Mouse (Mus musculus): ENCODE measurements around the gene Ahdc1.
A peak's percentile ranks its signal among the peaks of the same experiment; 100 is the strongest.

The Ahdc1 gene

DNA sequence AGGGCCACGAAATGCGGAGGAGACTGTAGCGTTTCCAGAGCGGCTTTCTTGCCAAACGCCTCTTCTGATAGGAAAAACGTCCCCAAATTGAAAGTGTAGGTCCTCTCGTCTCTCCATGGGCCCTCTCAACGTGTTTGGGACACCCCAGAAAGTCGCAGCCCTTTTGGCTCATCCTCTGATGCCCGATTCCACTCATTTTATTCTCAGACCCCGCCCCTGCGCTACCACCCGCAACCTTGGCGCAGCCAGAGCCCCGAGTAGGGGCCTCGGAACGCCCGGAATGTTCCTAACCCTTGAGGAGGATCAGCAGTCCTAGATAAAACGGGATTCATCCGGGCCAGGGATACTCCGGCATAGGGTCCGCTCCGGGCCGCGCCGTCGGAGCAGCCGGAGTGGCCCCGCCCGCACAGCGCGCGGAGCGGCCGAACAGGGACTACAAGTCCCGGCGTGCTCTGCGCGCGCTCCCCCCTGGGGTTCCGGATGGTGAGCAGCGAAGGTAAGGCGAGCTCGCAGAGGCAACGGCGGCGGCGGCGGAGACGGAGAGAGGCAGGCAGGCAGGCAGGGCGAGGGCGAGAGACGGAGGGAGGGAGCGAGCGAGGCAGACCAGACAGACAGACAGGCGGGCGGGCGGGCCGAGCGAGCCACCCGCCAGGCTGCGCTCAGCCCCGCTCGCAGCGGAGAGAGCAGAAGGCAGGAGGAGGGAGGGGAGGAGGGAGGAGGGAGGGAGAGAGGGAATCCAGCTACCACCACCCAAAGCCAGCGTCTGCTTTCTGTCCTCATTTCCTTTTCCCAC is at the start of gene Ahdc1:
TSS of gene Ahdc1 (plus strand) at position 233 of the 793 bp plus-strand sequence.
- peak; percentile 92 to 93 for DNase-seq (ENCODE audit: low spot score in 2 of 2)

DNA sequence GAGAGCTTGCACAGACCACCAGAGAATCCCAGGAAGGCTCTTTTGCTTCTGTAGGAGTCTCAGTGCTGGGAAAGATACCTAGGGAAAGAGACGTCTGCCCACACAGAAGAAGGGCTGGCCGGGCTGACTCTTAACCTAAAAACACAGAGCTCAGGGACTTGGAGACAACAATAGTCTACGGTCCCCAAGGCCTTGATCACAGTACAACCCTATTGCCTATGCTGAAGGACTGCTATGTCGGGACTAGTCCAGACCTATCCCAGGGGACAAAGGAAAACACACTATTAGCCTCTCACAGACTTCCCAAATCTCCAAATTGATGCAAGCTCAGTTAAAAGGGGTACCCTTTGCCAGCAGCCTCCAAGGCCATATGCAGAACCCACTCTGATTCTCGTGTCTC is 49.2 kb upstream of the Ahdc1 start:
- DNase-seq (ENCODE audit: low spot score in 2 of 2), result no peak

DNA sequence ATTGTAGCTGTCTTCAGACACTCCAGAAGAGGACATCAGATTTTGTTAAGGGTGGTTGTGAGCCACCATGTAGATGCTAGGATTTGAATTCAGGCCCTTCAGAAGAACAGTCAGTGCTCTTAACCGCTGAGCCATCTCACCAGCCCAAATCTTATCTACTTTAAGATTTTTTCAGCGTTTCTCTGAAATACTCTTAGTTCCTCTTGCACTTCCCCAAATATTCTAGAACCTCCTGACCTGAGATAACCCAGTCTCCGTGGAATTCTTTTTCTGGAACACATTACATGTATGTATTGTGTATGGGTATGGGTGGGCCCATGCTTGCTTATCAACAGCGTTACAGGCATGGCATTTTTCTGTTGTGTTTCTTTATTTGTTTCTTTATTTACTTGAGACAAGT is 48.4 kb upstream of the Ahdc1 start:
- no peak for DNase-seq (ENCODE audit: low spot score in 2 of 2)

DNA sequence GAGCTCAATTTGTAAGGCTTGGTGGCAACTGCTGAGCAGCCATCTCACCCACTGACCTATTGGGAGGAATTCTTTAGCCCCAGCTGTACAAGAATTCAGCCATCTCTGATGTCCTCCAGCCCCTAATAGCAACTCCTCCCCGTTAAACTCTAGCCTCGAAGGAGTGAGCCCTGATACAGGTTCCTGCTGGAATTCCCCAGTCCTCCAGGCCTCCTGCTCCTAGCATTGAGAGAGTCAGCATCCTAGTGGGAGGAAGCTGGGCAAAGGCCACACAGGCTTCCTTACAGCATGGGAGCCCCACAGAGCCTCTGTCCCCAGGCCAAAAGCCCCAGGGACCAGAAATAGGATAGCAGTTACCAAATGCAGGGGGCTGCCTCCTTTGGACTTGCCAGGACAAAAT is 47.6 kb upstream of the Ahdc1 start:
- DNase-seq (ENCODE audit: low spot score in 2 of 2), result no peak

DNA sequence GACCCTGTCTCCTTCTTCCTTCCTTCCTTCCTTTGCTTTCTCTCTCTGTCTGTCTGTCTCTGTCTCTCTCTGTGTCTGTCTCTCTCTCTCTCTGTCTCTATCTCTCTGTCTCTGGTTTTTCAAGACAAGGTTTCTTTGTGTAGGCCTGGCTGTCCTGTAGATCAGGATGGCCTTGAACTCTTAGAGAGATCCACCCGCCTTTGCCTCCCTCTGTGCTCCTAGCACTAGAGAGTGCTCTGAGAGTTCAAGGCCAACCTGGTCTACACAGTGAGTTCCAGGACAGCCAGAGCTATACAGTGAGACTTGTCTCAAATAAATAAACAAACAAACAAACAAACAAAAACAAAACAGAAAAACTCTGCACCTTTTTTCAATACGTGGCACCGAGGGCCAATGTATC is 47.0 kb upstream of the Ahdc1 start:
- DNase-seq (ENCODE audit: low spot score in 2 of 2), result no peak

DNA sequence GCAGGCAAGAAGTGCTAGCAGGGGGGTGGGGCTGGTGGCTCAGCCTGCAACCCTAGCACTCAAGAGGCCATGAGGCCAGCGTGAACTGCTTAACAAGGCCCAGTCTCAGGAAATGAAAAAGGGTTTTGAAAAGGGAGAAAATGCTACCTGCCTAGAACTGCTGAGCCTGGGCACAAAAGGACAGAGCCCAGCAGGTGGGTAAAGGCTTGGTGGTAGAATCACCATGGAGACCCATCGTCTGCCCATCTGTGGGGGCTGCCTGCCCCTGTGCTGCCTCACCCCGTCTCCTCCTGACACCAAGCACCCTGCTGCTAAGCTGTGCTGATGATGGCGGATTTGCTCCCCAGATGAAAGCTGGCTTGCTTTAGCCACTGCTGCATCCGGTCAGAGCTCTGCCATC is 46.6 kb upstream of the Ahdc1 start:
- DNase-seq (ENCODE audit: low spot score in 2 of 2), result no peak

DNA sequence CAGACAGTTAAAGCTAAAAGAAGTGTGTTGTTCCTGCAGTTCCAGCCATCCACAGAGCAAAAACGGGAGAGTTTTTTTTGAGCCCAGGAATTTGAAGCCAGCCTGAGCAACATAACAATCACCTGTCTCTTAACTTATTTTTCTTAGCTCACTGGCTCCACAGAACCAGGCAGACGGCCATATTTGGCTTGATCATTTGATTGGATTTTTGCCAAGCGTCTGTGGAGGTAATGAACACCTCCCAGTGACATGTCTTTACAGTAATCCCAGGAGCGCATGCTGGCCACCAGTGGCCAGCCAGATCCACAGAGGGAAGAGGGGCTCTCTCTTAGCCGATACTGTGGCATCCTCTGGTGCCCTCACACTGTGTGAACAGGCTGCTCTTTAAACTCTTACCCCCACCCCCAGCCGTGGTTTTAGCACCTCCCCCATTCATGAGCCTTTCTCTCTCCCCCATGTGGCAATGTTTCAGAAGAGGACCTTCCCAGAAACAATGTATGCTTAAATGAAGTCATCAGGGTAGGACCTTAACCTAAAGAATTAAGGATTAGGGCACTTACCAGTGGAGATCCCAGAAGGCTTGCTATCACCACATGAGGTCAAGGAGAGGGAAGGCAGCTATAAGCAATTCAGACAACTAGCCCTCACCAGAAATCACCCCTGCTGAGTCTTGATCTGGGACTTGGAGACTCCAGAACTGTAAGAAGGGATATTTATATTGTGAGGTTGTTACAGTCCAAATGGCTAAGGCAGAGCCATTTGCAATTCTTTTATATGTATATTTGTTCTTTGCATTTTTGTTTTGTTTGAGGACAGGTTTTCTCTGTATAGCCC is 42.7 kb upstream of the Ahdc1 start:
- DNase-seq (ENCODE audit: low spot score in 2 of 2), result no peak

DNA sequence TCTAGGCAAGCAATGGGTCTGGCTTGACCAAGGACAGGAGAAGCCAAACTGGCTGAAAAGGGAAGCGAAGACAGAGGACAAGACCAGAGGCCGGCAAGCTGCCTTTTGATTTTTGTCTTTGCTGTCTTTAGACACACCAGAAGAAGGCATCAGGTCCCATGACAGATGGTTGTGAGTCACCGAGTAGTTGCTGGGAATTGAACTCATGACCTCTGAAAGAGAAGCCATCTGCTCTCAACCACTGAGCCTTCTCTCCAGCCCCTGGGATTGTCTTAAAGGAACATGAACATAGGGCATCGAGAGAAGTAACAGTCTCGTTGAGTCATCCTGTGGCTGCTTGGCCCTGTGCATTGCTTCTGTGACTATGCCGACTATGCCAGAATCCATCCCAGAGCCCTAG is 39.5 kb upstream of the Ahdc1 start:
- DNase-seq (ENCODE audit: low spot score in 2 of 2), result no peak

DNA sequence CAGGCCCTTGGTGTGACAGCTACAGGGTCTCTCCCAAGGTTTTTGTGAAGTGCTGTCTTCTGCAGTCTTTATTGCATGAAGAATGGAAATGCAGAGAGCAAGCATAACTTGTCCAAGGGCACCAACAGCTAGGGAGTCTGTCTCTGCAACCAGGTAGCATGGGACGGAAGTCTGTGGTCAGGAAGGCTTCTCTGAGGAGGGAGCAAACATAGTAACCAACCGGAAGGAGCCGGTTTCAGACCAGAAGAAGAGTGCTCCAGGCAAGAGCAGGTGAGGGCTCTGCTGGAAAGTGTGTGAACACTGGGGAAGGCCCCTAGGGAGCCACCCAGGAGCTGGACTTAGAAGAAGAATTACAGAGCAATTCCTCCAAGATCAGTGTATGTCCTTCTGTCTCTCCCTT is 39.0 kb upstream of the Ahdc1 start:
- DNase-seq (ENCODE audit: low spot score in 2 of 2), result peak; percentile 72 to 74

DNA sequence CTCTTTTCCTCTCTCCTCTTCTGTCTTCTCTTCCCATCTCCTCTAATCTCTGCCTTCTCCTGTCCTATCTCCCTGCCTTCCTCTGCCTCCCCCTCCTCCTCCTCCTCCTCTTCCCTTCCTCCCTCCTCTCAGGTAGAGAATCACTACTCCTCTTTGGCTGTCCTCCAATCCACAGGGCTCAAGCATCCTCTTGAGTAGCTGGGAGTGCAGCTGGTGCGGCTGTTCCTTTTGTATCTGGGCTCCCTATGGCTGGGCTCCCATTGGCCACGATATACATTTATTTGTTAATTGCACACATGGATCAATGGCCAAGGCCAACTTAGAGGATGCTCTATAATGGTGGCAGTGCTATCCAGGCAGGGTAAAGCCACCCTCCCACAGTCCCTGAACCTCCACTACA is 38.5 kb upstream of the Ahdc1 start:
- DNase-seq (ENCODE audit: low spot score in 2 of 2), result no peak

DNA sequence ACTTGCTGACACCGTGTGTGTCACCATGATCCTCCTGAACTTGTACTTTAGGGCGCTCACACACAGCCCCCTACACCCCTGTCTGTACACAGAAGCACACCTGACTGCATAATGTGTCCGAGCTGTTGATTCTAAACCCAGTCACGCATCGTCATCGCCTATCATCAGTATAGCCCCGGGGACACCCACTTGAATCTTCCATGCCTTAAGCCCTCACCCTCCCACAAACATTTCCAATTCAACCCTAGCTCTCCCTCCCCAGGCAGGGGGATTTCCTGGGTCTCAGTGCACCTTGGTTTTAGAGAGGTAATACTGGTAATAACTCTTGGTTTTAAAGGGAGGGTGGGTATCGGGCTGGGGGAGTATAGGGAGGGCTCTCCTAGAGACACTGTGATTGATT is 37.9 kb upstream of the Ahdc1 start:
- no peak for DNase-seq (ENCODE audit: low spot score in 2 of 2)

DNA sequence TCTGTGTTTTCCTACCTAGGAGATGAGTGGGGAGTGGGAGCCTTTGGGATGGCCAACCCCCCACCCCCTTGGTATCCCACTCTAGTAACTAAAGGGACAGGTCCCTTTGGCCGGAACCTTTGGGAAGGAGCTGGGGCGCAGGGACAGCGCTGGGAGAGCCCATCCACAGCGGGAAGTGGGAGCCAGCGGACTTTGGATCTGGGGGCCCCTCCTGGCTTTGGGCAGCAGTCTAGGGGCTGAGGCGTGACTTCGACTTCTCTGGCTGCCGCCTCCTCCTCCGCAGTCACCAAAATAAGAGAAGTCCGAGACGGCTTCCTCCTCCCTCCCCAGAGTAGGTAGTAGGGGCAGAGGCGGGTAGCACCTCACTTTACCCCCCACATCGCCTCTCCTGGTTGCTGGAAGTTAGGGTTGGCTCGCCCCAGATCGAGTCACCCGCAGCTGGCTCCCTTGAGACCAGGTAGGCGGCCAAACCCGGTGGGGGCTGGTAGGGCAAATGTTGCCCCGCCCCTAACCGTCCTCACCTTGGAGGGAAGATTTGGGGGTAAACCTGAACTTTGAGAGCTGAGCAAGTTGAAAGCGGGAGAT is 37.2 kb upstream of the Ahdc1 start, which contains the start of gene Fgr:
TSS of gene Fgr (plus strand) at position 282 of the 585 bp plus-strand sequence.
- DNase-seq (ENCODE audit: low spot score in 2 of 2), result peak; percentile 88 to 89

DNA sequence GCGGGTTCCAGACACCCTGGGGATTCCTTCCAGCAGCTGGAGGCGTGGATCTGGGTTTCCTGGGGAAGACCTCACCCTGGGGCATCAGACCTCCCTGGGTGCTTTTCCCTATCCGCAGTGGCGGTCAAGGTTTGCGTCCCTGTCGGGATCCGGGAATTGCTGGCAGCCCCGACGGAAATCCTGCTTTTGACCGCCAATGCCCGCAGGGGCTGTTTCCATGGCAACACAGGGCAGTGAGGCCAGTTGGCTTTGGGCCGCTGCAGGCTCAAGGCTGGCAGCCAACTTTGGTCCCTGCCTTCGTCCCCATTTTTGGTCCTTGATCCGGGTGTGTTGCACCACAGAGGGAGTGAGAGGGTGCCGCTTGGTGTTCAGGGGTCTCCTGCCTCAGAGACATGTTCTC is 36.2 kb upstream of the Ahdc1 start:
- DNase-seq (ENCODE audit: low spot score in 2 of 2), result peak in 1 of 2 experiments; percentile 57

DNA sequence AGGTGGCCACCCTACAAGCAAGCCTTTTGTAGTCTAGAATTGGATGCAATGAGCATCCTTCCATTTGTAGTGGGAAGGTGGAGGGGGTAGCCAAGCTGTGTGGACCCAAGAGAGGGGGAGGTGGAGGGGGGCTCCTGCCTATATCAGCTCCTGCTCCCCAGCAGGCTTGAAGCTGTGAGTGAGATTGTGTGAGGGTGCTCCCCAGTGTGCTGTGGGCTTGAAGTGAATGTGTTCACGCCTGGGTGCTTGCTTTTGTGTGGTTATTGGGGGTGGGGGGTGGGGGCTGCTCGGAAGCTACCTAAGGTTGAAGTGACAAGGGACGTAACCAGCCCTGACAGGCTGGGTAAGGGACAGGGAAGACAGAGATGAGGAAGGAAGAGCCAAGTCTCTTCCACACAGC is 35.3 kb upstream of the Ahdc1 start:
- peak in 1 of 2 experiments; percentile 51 for DNase-seq (ENCODE audit: low spot score in 2 of 2)

DNA sequence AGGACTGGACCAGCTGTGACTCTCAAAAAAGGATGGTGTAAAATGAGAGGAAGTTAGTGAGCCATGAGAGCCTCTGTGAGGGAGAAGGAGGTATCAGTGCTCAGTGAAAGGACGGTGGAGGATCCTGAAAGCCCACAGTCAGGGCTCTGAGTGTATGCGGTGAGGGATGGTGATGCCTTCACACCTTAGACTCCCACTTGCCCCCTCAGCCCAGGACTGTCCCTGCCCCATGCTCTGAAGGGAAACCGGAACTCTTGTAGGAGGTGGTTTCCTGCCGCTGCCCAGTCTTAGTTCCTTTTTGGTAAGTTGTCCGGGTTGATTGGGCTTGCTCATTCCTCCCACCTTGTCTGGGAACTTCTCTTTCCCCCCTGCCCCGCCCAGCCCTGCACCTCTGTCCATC is 34.3 kb upstream of the Ahdc1 start:
- DNase-seq (ENCODE audit: low spot score in 2 of 2), result peak; percentile 82 to 85

DNA sequence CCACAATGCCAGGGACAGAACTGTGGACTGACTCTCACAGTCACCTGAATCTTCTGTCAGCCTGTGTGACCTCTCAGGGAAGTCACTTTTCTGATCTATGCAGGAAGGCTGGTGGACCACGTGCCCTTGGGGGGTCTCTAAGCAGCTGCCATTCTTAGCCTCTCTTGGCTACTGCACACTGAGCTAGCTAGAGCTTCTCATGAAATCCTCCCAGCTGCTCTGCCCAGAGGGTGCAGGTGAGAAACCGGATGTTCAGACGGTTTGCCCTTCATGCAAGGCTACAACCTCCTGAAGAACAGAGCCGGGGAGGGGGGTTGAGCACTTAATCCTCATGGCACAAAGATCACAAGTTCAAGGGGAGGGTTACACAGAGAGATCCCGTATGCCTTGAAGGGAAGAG is 33.5 kb upstream of the Ahdc1 start:
- peak; percentile 69 to 77 for DNase-seq (ENCODE audit: low spot score in 2 of 2)

DNA sequence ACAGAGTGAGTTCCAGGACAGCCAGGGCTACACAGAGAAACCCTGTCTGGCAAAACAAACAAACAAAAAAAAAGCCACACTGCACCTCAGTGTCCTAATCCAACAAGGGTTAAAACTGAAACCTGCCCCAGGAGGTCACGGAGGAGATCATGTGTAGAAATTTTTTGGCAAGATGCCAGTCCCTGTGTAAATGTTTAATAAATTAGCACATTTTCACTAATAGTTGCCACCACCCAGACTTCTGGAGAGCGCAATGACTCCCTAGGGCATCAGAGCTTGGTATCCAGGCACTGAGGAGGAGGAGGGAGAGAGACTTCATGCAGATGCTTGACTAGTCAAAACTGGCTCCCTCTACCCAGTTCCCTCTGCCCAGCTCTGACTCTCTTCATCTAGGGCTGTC is 31.9 kb upstream of the Ahdc1 start:
- no peak for DNase-seq (ENCODE audit: low spot score in 2 of 2)

DNA sequence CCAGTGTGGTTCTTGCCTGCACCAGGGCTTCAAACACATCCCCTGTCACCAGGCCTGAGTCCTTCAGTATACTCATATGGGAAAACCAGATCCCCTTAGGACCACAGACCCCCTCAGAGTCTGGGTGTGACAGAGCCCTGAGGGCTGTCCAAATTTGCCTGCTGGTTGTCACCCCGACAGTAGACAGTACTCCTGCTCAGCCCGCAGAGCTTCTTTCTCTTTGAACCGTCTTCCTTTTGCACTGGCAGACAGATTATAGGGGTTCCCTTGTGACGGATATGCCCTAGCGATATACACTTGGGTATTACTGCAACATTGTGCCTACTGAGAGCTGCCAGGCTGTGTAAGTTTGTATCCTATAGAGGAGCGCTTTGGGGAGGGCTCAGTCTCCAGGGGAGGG is 29.4 kb upstream of the Ahdc1 start:
- peak in 1 of 2 experiments; percentile 19 for DNase-seq (ENCODE audit: low spot score in 2 of 2)

DNA sequence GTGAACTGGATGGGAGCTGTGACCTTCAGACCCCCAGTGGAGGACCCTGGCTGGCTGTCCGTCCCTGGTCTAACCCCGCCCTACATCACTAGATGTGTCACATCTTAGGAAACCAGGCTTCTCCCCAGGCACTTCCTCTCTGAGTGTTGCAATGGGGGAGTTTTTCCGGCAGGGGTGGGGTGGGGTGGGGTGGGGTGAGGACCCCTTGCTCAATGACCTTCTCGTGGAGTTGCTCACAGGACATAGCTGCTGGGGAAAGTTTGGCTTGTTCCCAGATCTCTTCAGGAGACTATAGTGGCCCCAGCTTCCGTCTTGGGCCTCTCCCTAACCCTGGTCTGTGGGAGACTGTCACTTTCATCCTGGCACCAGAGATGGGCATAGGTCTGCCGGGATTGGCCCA is 28.1 kb upstream of the Ahdc1 start:
- DNase-seq (ENCODE audit: low spot score in 2 of 2), result peak in 1 of 2 experiments; percentile 22

DNA sequence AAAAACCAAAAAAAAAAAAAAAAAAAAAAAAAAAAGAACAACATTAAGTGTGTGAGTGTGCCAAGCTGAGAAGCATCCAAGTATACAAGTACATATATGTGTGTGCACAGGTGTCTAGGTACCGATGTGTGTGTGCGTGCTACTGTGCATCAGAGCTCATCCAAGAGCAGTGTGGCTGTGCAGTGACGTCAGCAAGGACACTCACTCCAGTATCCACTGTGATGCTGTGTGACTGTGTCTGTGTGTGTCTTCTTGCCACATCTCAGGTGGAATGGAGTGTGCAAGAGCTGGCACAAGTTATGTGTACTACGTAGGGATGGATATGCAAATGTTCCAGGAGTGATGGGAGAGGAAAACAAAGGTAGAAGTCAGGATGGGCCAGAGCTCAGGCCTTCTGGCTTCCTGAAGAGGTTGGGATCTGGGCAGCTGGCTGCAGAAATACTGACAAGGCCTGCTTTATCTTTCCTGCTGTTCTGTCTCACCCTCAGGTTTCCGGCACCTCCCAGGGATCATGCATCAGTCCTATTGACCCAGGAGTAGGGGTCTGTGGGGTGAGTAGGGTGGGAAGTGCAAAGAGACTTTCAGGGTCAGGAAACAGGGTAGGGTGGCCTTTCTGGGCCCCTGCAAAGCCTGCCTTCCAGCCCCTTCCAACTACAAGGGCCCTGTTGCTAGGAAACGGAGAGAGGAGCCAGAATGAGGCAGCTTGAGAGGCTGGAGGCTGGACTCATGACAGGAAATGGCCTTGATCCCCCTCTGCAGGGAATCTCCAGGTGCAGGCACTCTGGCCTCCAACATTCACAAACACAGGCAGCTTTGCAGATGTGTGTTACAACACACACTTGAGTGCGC is 27.2 kb upstream of the Ahdc1 start:
- DNase-seq (ENCODE audit: low spot score in 2 of 2), result peak in 1 of 2 experiments; percentile 8

DNA sequence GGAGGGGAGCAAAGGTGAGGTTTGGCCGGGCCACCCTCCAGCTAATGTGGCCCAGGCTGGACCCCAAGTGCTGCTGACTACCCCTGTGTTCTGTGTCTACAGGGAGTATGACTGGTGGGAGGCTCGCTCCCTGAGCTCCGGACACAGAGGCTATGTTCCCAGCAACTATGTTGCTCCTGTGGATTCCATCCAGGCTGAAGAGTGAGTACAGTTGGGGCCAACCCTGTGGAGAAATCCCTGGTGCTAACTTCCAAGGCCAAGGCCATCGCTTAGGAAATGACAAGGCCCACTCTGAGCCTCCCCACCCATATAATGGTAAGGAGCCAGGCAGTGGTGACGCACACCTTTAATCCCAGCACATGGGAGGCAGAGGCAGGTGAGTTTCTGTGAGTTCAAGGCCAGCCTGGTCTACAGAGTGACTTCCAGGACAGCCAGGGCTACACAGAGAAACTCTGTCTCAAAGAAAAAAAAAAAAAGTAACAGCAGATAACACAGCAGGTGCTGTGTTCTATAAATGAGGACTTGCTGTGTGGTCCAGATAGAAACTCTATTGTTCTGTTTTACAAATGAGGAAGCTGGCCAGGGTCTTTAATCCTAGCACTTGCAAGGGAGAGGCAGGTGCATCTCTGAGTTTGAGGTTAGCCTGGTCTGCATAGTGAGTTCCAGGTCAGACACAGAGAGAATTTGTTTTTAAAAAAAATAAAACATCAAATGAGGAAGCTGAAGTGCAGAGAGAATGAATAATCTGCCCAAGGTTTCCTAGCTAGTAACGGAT is 22.3 kb upstream of the Ahdc1 start:
- peak; percentile 52 to 72 for DNase-seq (ENCODE audit: low spot score in 2 of 2)

Measured in spleen, postnatal 36 days (tissue).